Mouse (Mus musculus): ENCODE measurements around the gene Tanc2. TPM values are rescaled to one million over a fixed set of nuclear protein-coding genes. Genes with fewer than 3 reads are reported as not detected.
A peak's percentile ranks its signal among the peaks of the same experiment; 100 is the strongest.

Gene Tanc2
- polyA plus RNA-seq (2015; fragmentation: Nextera tagmentation; extraction: Ambion mirVana), result 2.9 and 3.7 TPM in 2 replicates

DNA sequence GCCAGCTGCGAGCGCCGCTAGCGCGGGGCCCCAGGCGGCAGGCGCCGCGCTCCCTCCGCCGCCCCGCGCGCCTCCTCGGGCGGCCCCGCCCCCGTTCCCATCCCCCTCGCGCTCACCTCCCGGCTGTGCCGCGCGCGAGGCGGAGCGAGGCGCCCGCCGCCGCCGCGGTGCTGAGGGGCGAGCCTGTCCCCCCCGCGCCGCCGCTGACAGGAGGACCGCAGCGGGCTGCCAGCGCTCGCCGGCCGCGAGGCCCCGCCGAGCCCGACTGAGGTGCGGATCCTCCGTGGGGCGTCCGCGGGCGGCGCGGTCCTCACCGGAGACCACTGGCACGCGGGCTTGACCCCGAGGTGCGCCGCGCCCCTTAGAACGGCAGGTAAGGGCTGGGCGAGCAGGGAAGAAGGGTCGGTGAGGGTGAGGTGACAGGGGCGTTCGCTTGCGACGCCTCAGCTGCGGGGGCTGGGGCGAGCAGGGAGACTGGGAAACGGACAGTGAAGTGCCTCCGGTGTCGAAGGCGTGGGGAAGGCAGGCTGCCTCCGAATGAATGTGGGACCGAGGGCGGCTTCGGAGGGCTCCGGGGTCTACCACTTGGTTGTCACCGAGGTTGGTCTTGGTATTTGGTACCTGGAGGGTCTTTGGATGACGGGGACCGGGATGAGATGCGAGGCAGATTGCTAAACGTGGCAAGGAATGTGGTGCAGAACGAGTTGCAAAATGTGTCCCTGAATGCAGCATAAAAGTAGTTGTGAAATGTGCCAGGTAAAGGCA, at the start of gene Tanc2:
TSS of gene Tanc2 (plus strand) at position 110 of the 765 bp plus-strand sequence.
- H3K27me3 ChIP-seq (ENCODE audit: control insufficient read depth, insufficient read depth, low read length), result no peaks in the 10 kb centered on the region
- DNase-seq (ENCODE audit: low spot score) (no peak), ATAC-seq (ENCODE audit: low FRiP score, low TSS enrichment) (no peak; the same call in 1 of the 2 replicates)
- peak within 1 kb of the TSS; percentile 92 for H3K4me3 ChIP-seq (ENCODE audit: low read depth, low read length)
- TF ChIP-seq CTCF (IDR thresholded peaks at IDR 0.05; ENCODE audit: low read depth), result no peak
- no peak for TF ChIP-seq EP300 (optimal IDR thresholded peaks at IDR 0.05)
- H3K27ac ChIP-seq (replicated peaks), result peak within 1 kb of the TSS; percentile 90
- H3K9ac ChIP-seq (ENCODE audit: low read length), result peak within 1 kb of the TSS; percentile 88
- H3K36me3 ChIP-seq (ENCODE audit: control insufficient read depth, insufficient read depth, low read length), result no peaks in the 10 kb centered on the region
- peak within 1 kb of the TSS; percentile 95 for H3K4me2 ChIP-seq (replicated peaks; ENCODE audit: low read depth)
- H3K9me3 ChIP-seq (ENCODE audit: control insufficient read depth, low read length), result no peaks in the 10 kb centered on the region
- H3K4me1 ChIP-seq (replicated peaks; ENCODE audit: control insufficient read depth, insufficient read depth), result 0 out of 2 replicates have a peak, but pooled peaks cover 2% of the 10 kb centered on the region
- WGBS, result under 1% methylated on average over 59 of the region's 87 CpGs

- Histone ChIP-seq H3K27me3 (ENCODE audit: control insufficient read depth, insufficient read depth, low read length) (no peaks in the 10 kb centered on the region), H3K4me2 (replicated peaks; ENCODE audit: low read depth) (no peak overlapping the region), H3K9ac (ENCODE audit: low read length) (no peak overlapping the region), H3K36me3 (ENCODE audit: control insufficient read depth, insufficient read depth, low read length) (no peaks in the 10 kb centered on the region), H3K4me3 (ENCODE audit: low read depth, low read length) (no peak overlapping the region), H3K27ac (replicated peaks) (no peak overlapping the region), H3K4me1 (replicated peaks; ENCODE audit: control insufficient read depth, insufficient read depth) (no peaks in the 10 kb centered on the region), H3K9me3 (ENCODE audit: control insufficient read depth, low read length) (no peaks in the 10 kb centered on the region)
- TF ChIP-seq CTCF (IDR thresholded peaks at IDR 0.05; ENCODE audit: low read depth), result no peak
- no peak for TF ChIP-seq EP300 (optimal IDR thresholded peaks at IDR 0.05)
- DNase-seq (ENCODE audit: low spot score), result no peak
- ATAC-seq (ENCODE audit: low FRiP score, low TSS enrichment), result no peak
- WGBS, result 90% methylated on average over 8 of the region's 8 CpGs
These were observed 49.0 kb upstream of the Tanc2 start for GRCm38 (mm10) chr11:105540781-105541180.

DNA sequence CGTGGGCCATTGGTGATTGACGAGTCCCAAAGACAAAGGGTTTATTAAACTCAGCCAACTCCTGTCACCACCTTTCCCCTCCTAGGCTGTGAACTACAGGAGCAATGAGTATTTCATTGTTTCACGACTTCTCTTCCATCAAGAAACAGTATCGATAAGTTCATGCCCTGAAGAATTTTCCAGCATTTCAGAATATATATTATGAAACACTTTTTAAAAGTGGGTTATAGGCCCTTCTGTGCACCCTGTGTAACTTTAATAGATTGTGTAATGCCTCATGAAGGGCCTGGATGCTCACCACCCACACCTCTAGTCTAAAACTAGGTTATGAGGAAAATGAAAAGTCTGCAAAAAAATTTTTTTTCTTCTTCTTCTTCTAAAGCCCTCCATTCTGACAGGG, 48.4 kb upstream of the Tanc2 start:
- Histone ChIP-seq H3K27ac (replicated peaks) (no peak overlapping the region), H3K9ac (ENCODE audit: low read length) (no peak overlapping the region), H3K4me3 (ENCODE audit: low read depth, low read length) (no peak overlapping the region), H3K9me3 (ENCODE audit: control insufficient read depth, low read length) (no peaks in the 10 kb centered on the region), H3K4me1 (replicated peaks; ENCODE audit: control insufficient read depth, insufficient read depth) (no peaks in the 10 kb centered on the region), H3K4me2 (replicated peaks; ENCODE audit: low read depth) (no peak overlapping the region), H3K36me3 (ENCODE audit: control insufficient read depth, insufficient read depth, low read length) (no peaks in the 10 kb centered on the region), H3K27me3 (ENCODE audit: control insufficient read depth, insufficient read depth, low read length) (no peaks in the 10 kb centered on the region)
- no peak for DNase-seq (ENCODE audit: low spot score)
- WGBS, result 77% methylated on average over 4 of the region's 4 CpGs
- TF ChIP-seq CTCF (IDR thresholded peaks at IDR 0.05; ENCODE audit: low read depth), result no peak
- TF ChIP-seq EP300 (optimal IDR thresholded peaks at IDR 0.05), result no peak
- no peak for ATAC-seq (ENCODE audit: low FRiP score, low TSS enrichment)

DNA sequence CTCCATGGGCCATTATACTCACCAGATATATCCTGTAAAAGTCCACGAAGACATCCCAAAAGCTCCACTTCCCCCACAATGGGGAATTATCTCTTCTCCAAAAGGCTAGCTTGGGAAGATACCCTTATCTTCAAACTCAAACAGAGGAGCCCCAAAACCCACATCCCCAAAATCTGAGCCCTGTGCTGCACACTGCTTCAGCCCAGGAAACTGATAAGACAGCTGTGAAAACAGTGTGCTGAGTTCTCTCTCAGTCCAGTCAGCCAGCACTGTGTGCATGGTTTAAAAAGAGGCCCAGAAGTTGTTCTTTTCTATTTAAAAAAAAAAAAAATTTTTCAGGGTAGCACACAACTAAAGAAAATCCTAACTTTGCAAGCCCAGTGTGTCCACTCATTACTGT, 47.7 kb upstream of the Tanc2 start:
- no peak overlapping the region for H3K9ac ChIP-seq (ENCODE audit: low read length)
- ATAC-seq (ENCODE audit: low FRiP score, low TSS enrichment) (no peak), DNase-seq (ENCODE audit: low spot score) (no peak)
- WGBS, result 45% methylated on average over 1 of the region's 1 CpGs
- no peaks in the 10 kb centered on the region for H3K4me1 ChIP-seq (replicated peaks; ENCODE audit: control insufficient read depth, insufficient read depth)
- H3K27ac ChIP-seq (replicated peaks), result no peak overlapping the region
- H3K9me3 ChIP-seq (ENCODE audit: control insufficient read depth, low read length), result no peaks in the 10 kb centered on the region
- H3K4me2 ChIP-seq (replicated peaks; ENCODE audit: low read depth), result no peak overlapping the region
- TF ChIP-seq EP300 (optimal IDR thresholded peaks at IDR 0.05) (no peak), CTCF (IDR thresholded peaks at IDR 0.05; ENCODE audit: low read depth) (no peak)
- no peaks in the 10 kb centered on the region for H3K36me3 ChIP-seq (ENCODE audit: control insufficient read depth, insufficient read depth, low read length)
- H3K4me3 ChIP-seq (ENCODE audit: low read depth, low read length), result no peak overlapping the region
- no peaks in the 10 kb centered on the region for H3K27me3 ChIP-seq (ENCODE audit: control insufficient read depth, insufficient read depth, low read length)

DNA sequence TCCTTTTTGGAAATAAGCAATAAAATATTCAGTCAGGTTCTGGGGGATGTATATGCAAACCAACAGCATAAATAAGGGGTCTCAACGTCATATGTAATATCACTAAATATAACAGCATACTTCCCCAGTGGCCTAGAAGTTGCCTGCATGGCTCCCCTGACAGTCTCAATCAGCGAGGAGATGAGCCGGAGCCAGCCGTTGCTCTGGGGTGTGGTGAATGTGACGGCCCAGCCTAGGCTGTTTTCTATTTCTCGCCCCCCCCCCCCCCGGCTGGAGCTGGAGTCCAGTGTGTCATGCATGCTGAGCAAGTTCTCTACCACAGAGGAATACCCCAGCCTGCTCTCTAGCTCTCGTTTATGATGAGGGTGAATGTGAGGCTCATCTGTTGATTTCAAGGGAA, 44.0 kb upstream of the Tanc2 start:
- H3K36me3 ChIP-seq (ENCODE audit: control insufficient read depth, insufficient read depth, low read length), result no peaks in the 10 kb centered on the region
- H3K4me1 ChIP-seq (replicated peaks; ENCODE audit: control insufficient read depth, insufficient read depth), result 0 out of 2 replicates have a peak, but pooled peaks cover 5% of the 10 kb centered on the region
- H3K27ac ChIP-seq (replicated peaks), result no peak overlapping the region
- 54% methylated on average over 8 of the region's 8 CpGs for WGBS
- no peaks in the 10 kb centered on the region for H3K9me3 ChIP-seq (ENCODE audit: control insufficient read depth, low read length)
- H3K27me3 ChIP-seq (ENCODE audit: control insufficient read depth, insufficient read depth, low read length), result no peaks in the 10 kb centered on the region
- H3K9ac ChIP-seq (ENCODE audit: low read length), result no peak overlapping the region
- DNase-seq (ENCODE audit: low spot score) (no peak), ATAC-seq (ENCODE audit: low FRiP score, low TSS enrichment) (no peak)
- no peak overlapping the region for H3K4me2 ChIP-seq (replicated peaks; ENCODE audit: low read depth)
- no peak overlapping the region for H3K4me3 ChIP-seq (ENCODE audit: low read depth, low read length)
- TF ChIP-seq CTCF (IDR thresholded peaks at IDR 0.05; ENCODE audit: low read depth) (no peak), EP300 (optimal IDR thresholded peaks at IDR 0.05) (no peak)

DNA sequence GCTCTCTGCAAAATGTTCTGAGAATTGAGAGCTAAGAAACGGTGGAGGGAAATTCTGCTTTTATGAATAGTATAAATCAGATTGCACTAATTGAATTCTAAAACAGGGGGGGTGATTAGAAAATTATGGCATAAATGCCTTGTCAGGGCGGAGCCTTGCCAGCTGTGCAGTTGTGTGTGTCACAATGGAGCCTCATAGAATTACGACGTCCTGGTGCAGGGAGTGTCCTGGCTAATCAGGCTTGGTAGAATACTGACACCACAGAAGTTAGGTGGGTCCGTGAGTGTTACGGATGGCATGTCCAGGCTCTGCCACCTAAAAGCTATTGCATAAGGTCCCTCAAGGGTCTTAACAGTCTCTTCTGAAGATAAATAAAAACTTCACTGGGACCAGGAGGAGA, 43.4 kb upstream of the Tanc2 start:
- no peak overlapping the region for H3K27ac ChIP-seq (replicated peaks)
- H3K27me3 ChIP-seq (ENCODE audit: control insufficient read depth, insufficient read depth, low read length), result no peaks in the 10 kb centered on the region
- 58% methylated on average over 6 of the region's 6 CpGs for WGBS
- ATAC-seq (ENCODE audit: low FRiP score, low TSS enrichment) (no peak), DNase-seq (ENCODE audit: low spot score) (no peak)
- no peak overlapping the region for H3K4me3 ChIP-seq (ENCODE audit: low read depth, low read length)
- no peak overlapping the region for H3K9ac ChIP-seq (ENCODE audit: low read length)
- 0 out of 2 replicates have a peak, but pooled peaks cover 5% of the 10 kb centered on the region for H3K4me1 ChIP-seq (replicated peaks; ENCODE audit: control insufficient read depth, insufficient read depth)
- no peak for TF ChIP-seq CTCF (IDR thresholded peaks at IDR 0.05; ENCODE audit: low read depth)
- no peak for TF ChIP-seq EP300 (optimal IDR thresholded peaks at IDR 0.05)
- H3K36me3 ChIP-seq (ENCODE audit: control insufficient read depth, insufficient read depth, low read length), result no peaks in the 10 kb centered on the region
- no peaks in the 10 kb centered on the region for H3K9me3 ChIP-seq (ENCODE audit: control insufficient read depth, low read length)
- no peak overlapping the region for H3K4me2 ChIP-seq (replicated peaks; ENCODE audit: low read depth)

Data from stomach, postnatal 0 days (tissue).